9 mouse cellular contexts compared by ENCODE assay signal in the genomic region with DNA sequence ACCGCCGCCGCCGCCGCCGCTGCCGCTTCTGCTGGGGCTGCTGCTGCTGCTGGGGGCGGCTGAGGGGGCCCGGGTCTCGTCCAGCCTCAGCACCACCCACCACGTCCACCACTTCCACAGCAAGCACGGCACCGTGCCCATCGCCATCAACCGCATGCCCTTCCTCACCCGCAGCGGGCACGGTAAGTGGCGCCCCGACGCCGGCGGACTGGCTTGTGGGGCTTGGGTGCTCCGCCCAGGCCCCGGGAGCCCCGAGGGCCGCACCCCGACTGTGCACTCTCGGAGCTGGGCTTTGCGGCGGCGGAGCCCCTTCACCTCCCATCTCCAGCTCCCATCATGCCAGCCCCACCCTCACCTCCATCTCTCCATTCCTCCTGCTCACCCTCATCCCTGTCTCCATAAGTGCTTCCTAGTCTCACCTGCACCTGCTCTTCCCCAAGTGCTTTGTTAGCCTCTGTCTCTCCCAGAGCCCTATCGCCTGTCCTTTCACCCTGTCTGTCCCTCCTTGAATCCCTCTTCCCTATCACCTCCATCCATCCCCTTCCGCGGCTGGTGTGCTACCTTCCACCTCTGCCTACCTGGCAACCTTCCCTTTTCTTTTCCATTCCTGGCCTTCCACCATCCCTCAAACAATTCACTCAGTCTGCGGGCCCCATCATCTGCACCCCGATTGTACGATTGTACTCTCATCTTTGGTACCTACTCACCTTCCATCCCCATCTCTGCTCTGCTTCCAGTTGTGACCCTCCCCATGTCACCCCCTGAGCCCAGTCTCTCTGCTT. TPM values are rescaled to one million over a fixed set of nuclear protein-coding genes. Genes with fewer than 3 reads are reported as not detected.
A peak's percentile ranks its signal among the peaks of the same experiment; 100 is the strongest.
DNase-seq lines count a peak whose midpoint lies in the region; ATAC-seq lines count a peak whose summit lies in the region.
"Had no signal": no experiment of that assay in that cellular context is flagged by ENCODE, and none has a peak within 500 bp of the region (broad histone marks: within the 10 kb centered on the region; RNA-seq: fewer than 3 reads in every experiment).

No protein-coding gene starts in this region.

- WGBS in neural tube, embryonic 11.5 days: 9% methylated on average over 19 of the region's 38 CpGs
- 5% methylated on average over 28 of the region's 38 CpGs for whole genome bisulfite sequencing in limb, embryonic 13.5 days
- WGBS in stomach, embryonic 16.5 days: 5% methylated on average over 28 of the region's 38 CpGs

- H3K4me1 ChIP-seq in neural tube, embryonic 11.5 days (ENCODE audit: control insufficient read depth, insufficient read depth, low read length): peaks cover 36% of the 10 kb centered on the region
- H3K4me1 ChIP-seq in limb, embryonic 13.5 days: peaks cover 22% of the 10 kb centered on the region
- H3K4me1 ChIP-seq in stomach, embryonic 16.5 days (ENCODE audit: control insufficient read depth, insufficient read depth, low read length): peaks cover 12% of the 10 kb centered on the region

- H3K27ac ChIP-seq in neural tube, embryonic 11.5 days (ENCODE audit: low read depth, low read length): peak overlapping the region; percentile 88
- H3K27ac ChIP-seq in limb, embryonic 13.5 days: no peak overlapping the region
- no peak overlapping the region for H3K27ac ChIP-seq in stomach, embryonic 16.5 days (ENCODE audit: low read length)

- ATAC-seq in neural tube, embryonic 11.5 days (ENCODE audit: insufficient read depth, low FRiP score, low TSS enrichment): no peak
- no peak for ATAC-seq in limb, embryonic 13.5 days (ENCODE audit: low FRiP score, low read depth)
- ATAC-seq in stomach, embryonic 16.5 days (ENCODE audit: insufficient read depth, low FRiP score): no peak

- H3K27me3 ChIP-seq in neural tube, embryonic 11.5 days (ENCODE audit: control insufficient read depth, insufficient read depth, low read length): peaks cover 28% of the 10 kb centered on the region
- H3K27me3 ChIP-seq in limb, embryonic 13.5 days: peaks cover 97% of the 10 kb centered on the region
- H3K27me3 ChIP-seq in stomach, embryonic 16.5 days (ENCODE audit: control insufficient read depth, insufficient read depth, low read length): peaks cover 84% of the 10 kb centered on the region

- DNase-seq in cerebellum, adult 18-20 months: peak; percentile 48 to 64
- DNase-seq in cerebellum, adult 9-10 months: no peak
- DNase-seq in neural tube, embryonic 11.5 days (ENCODE audit: low spot score): no peak
- DNase-seq in neural tube, embryonic 10.5 days (ENCODE audit: extremely low spot score, low spot score): no peak
- DNase-seq in frontal cortex, postnatal 10 days (ENCODE audit: low spot score in 2 of 2): no peak
- no peak for DNase-seq in urinary bladder, adult 18-20 months (ENCODE audit: low spot score in 2 of 2)
- DNase-seq: gastrocnemius, postnatal 14 days had no signal

- H3K9ac ChIP-seq in neural tube, embryonic 11.5 days (ENCODE audit: low read length): peak overlapping the region; percentile 92
- H3K9ac ChIP-seq in limb, embryonic 13.5 days: peak overlapping the region; percentile 65
- peak overlapping the region; percentile 44; the same call in 1 of the 2 replicates for H3K9ac ChIP-seq in stomach, embryonic 16.5 days (ENCODE audit: low read length)

- no peaks in the 10 kb centered on the region for H3K36me3 ChIP-seq in neural tube, embryonic 11.5 days (ENCODE audit: control insufficient read depth, insufficient read depth, low read length)
- H3K36me3 ChIP-seq in limb, embryonic 13.5 days: no peaks in the 10 kb centered on the region
- no peaks in the 10 kb centered on the region for H3K36me3 ChIP-seq in stomach, embryonic 16.5 days (ENCODE audit: control insufficient read depth, insufficient read depth, low read length)

- H3K4me2 ChIP-seq in neural tube, embryonic 11.5 days (ENCODE audit: low read depth): peak overlapping the region; percentile 94
- peak overlapping the region; percentile 86 for H3K4me2 ChIP-seq in limb, embryonic 13.5 days (replicated peaks)
- H3K4me2 ChIP-seq in stomach, embryonic 16.5 days (ENCODE audit: low read depth, low read length): peak overlapping the region; percentile 73

- peak overlapping the region; percentile 87 for H3K4me3 ChIP-seq in neural tube, embryonic 11.5 days (ENCODE audit: low read depth, low read length)
- H3K4me3 ChIP-seq in limb, embryonic 13.5 days: peak overlapping the region; percentile 48
- H3K4me3 ChIP-seq in stomach, embryonic 16.5 days (replicated peaks; ENCODE audit: low read length): peak overlapping the region; percentile 49

- no peaks in the 10 kb centered on the region for H3K9me3 ChIP-seq in neural tube, embryonic 11.5 days (ENCODE audit: control insufficient read depth, low read length)
- H3K9me3 ChIP-seq in limb, embryonic 13.5 days: no peaks in the 10 kb centered on the region
- H3K9me3 ChIP-seq in stomach, embryonic 16.5 days (replicated peaks; ENCODE audit: control insufficient read depth, low read length): no peaks in the 10 kb centered on the region

RNA-seq across cellular contexts. Expression of a gene that starts 44.3 kb away (rescaled TPM):
- not detected in 2 replicates for polyA plus RNA-seq in neural tube, embryonic 11.5 days (2014; fragmentation: Nextera tagmentation; extraction: Ambion mirVana)
- not detected in 2 replicates for polyA plus RNA-seq in limb, embryonic 13.5 days (2015; fragmentation: Nextera tagmentation; extraction: Ambion mirVana)
- not detected in 2 replicates for polyA plus RNA-seq in stomach, embryonic 16.5 days (2015; fragmentation: Nextera tagmentation; extraction: Ambion mirVana)

Comparison
In these comparisons a context has a peak if more than half of its experiments do, and no peak if none do; other contexts are left out.
1. DNase-seq: peak in cerebellum, adult 18-20 months (2 of 2); none in cerebellum, adult 9-10 months (single experiment), neural tube, embryonic 11.5 days (single experiment), neural tube, embryonic 10.5 days (single experiment), frontal cortex, postnatal 10 days (0 of 2) and urinary bladder, adult 18-20 months (0 of 2).
2. Peak in every context shown above with its lines, with median percentiles within 50 percentile points of each other: H3K4me2 ChIP-seq, H3K4me3 ChIP-seq and H3K9ac ChIP-seq.